Mouse (Mus musculus) testis, postnatal 10 days (tissue): ENCODE data around the gene Cnppd1.
A peak's percentile ranks its signal among the peaks of the same experiment; 100 is the strongest.

ENCODE experiments used
- DNase-seq: peaks from one replicate; pipeline ENCODE4 v3.0.0; 2021; ENCODE audit warnings: low spot score

Cnppd1 gene

DNA sequence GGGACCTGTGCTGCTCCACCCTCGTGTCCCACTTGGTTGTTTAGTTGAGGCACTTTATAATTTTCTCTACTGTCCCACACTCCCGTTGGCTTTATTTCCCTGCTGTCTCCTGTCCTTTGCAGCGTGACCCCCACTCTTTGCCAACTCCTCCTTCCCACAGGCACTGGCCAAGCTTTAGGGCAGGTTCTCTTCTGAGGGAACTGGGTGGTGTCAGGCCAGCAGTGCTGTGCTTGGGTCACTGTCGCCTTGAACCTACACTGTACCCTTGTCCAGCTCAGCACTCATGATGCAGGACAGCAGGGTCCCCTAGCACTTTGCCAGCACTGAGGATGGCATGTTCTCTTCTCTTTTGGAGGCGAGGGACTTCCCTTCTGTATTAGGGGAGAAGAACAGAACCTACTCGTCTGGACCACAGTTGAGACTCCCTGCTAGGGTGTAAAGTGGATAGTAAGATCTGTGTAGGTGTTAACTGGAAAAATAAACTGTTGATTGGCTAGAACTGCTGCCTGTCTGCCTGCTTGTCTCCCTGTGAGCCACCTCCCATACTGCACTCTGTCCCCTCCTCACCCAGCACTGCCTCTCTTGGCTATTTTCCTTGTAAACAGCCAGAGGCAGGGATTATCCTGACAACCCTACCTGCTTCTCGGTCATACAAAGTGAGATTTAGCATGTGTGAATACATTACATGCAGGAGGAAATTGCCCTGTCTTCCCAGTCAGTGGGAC, 5.1 kb upstream of the Cnppd1 start:
- no peak for DNase-seq

DNA sequence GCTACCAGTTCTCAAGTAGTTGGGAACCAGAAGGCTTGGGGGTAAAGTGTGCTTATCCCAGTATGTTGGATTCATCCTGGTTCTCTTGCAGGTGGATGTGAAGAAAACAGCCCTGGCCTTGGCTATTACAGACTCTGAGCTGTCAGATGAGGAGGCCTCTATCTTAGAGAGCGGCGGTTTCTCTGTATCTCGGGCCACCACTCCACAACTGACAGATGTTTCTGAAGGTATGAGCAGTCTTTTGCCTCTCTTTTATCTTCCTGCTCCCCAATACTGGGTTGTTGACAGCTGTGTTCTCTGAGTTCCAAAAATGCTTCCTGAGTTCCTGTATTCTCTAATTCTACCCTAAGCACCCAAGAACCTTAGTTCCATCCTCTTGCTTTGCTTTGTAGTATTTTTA, 3.1 kb upstream of the Cnppd1 start:
- DNase-seq, result no peak

DNA sequence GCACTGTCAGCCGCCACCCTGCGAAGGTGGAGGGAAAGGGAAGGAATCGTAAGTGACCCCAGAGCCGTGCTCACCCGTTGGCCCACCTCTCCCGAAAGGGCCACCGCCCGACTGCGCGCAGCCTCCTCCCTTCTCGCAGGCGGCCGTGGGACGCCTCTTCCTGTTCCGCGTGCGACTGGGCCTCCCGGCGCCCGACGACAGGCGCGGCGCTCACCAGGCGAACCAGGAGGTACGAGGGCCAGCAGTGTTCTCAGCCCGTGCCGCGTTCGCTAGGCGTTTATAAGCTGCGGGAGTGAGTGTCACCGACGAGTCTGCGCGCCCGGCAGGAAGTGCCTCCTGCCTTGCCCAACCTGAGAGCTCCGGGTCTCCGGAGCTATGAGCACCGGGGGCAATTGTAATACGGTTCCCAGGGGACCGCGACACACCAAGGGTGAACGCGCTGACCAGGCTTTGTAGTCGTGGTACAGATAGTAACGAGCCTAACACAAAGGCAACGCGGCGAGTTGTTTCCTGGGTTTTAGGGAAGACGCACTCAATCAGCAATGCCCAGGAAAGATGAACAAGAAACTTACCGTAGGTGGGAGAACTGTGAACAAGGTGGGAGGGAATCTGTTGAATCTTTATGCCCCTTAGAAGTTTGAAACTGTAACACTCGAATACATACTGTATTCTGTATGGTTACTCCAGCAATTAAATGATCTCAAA, 873 bp downstream of the Cnppd1 start:
- peak; percentile 69 for DNase-seq

DNA sequence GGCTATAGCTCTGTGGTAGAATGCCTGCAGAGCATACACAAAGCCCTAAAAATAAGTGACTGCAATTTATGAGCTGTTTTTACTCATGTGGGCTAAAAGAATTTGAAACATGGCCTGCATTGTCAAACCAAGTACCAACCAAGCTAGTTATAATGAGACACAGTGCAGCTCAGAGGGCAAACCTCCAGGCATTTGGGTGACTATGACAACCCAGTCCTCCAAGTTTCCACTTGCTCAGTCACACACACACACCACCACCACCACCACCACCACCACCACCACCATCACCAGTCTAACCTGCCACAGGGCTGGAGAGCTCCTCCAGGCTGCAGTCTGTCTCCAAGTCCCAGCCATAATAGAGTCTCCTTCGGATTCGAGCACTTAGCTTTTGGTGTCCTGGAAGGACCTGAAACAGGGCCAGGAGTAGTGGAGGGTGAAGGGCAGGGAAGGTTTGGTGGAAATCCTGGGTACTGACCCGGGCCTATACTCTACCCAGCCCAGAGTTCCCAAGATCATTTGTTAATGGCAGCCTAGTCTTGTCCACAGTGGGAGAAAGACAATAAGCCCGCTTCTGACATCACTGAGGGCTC, 1.8 kb downstream of the Cnppd1 start:
- no peak for DNase-seq

DNA sequence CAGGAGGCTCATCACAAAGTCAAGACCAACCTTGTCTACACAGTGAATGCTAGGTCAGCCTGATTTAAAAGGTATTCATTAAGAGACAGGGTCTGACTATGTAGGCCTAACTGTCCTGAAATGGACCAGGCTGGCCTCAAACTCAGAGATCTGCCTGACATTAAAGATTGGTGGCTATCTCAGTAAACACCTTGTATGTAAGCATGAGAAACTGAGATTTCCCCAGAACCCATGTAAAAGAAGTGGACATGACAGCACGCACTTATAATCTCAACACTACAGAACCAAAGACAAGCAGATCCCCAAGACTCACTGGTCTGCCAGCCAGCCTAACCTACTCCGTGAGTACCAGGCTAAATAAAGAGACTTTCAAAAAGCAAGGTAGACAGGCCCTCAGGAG, 4.1 kb downstream of the Cnppd1 start:
- DNase-seq, result no peak

DNA sequence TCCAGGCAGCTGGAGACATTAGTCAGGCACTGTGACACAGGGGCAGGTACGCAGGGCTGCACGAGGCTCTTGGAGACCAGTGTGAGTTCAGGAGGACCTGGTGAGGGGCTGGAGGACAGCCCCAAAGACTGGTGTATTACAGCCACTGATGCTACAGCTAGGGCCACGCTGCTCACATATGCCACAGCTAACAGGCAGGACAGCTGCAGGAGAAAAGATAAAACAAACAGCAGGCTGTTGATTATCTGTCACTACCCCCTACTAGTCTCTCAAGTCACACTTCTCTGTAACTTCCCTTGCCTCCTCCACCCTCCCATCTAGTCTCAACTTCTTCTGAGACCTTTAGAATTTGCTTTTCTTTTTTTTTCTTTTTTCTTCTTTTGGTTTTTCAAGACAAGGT, 5.8 kb downstream of the Cnppd1 start:
- DNase-seq, result no peak

DNA sequence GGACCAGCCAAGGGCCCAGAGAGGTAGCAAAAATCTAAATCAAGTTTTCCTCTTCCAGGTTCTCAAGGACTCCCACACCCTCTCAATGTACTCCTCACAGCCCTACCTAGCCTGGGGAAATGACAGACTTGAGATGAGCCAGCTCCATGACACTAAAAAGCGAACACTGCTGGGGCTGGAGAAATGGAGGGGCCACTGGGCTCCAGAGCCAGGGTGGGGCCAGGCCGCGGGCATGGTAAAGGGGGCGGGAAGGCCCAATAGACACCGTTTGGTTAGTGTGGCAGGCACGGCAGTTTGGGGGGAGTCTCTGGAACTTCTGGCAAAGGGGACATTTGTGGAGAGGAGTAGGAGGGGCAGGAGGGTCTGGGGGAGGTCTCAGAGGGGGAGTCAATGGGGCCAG, 6.2 kb downstream of the Cnppd1 start:
- no peak for DNase-seq

DNA sequence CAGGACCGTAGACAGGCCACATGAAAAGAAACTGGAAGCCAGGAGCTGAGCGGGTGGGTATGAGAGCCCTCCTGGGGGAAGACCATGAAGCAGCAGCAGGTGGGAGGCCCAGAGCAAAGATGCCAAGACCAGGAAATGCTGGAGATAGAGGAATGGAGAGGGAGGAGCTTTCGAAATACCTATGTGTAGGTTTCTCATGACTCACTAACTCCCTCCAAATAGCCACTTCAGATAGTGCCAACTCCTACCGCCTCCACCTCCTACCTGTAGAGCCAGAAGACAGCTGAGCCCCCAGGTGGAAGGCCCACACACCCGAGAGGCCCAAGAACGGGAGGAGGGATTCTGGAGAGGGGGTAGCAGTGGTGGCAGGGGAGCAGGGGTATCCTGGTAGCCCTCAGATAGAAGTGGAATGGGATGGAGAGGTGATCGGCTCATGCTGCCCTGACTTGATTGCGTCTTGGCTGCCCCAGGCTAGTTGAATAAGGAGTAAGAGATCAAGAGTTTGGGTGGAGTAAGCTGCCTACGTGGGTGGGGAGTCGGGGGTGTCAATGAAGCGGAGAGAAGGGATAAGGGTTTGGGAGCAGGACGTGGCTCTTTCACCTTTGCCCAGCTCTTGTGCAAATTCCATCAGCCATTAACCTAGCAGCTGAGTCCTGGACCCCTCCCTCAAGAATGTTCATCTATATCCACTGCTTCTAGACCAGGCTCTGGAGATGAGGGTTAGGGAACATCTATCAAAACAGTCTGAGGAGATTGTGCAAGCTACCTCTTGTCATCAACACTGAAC, 8.9 kb downstream of the Cnppd1 start, which contains the start of gene Slc23a3:
Gene Slc23a3, minus strand, starts transcription at position 470 of the 787 bp plus-strand sequence.
- no peak for DNase-seq

DNA sequence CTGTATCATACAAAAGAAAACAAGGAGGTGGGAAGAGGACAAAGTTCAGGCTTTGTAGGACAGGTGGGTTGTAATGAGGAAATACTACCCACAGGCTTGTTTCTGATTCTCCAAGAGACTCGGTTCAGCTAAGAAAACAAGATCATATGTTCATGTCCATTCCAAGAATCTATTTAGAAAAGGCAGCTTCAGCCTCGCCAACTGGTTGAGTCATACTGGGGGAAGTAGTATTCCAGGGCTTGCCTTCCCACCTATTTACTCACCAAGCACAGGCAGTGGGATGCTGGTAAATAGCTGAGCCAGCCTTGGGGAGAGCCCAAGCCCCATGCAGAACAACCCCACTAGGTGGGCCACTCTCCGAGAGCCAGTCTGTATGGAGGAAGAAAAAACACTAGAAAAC, 13.9 kb downstream of the Cnppd1 start:
- DNase-seq, result no peak

DNA sequence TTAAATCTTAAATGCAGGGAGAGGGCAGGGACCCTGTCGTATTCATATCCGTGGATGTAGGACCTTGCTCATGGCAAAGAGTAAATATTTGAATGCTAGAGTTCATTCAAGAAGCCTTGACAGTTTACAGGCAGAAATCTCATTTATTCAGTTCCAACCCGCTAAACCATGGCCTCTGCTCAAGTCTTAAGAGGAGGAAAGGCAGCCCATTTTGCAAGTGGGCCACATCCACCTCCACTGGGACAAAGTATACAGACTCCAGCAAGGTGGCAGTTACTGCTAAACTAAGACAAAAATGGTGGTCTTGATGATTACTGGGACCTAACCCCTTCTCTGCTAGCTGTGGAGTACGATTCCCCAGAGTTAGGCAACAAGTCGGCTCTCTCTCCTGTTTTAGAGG, 17.1 kb downstream of the Cnppd1 start:
- no peak for DNase-seq

DNA sequence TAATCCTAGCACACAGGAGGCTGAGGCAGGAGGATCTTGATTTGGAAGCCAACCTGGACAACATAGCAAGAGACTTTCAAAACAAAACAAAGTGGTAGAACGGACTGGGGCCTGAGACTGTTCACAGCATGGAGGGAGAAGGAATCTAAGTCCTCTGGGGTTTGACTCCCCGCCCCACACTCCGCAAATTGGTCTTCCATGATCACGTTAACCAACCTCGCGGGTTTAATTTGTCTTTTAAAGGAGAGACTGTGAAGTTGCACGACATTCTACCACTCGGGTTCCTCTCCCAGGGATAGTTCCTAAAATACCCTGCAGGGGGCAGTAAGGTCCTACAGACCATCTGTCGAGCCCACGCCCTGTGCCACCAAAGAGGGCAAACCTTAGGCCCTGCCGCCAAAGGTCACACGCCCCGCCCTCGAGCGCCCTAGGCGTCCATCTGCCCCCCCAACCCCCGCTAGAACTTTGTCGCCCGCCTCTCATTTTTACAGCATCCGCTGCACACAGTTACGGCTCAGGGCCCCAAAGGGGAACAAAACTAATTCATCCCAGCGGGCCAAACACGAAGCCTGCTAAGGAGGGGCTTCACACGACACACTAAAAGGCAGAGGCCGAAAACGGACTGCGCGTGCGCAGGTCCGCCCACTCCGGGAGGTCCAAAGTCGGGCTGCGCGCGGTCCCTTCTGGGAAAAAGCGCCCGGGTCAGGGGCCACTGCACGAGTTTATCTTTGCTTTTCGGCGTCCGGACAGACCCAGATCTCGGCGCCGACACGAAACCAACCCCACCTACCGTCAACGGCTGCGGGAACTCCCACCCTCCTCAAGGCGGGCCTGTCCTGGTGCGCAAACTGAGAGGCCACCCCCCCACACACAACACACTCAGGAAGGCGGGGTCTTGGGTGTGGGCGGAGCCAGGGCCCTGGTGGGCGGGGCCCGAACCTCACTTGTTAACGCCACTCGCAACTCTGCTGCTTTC, 17.9 kb downstream of the Cnppd1 start, which contains the start of gene Nhej1:
Gene Nhej1, minus strand, starts transcription at position 855 of the 976 bp plus-strand sequence.
- peak; percentile 98 for DNase-seq

DNA sequence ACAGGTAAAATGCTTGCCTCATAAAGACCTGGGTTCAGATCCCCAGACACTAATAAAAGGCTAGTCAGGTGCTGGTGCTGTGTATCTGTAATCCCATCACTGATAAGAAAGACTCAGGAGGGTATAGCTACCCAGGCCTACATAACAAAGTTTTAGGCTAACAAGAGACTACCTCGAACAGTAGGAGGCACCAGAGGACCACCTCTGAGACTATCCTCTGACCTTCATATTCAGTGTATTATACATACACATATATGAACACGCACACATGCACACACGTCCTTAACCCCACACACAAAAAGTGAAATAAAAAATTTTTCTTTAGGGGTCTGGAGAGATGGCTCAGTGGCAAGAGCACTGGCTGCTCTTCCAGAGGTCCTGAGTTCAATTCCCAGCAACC, 20.3 kb downstream of the Cnppd1 start:
- DNase-seq, result no peak
